Mouse (Mus musculus) stomach, postnatal 0 days (tissue): ENCODE measurements at regions not wholly inside any gene's neighbourhood (a gene's known extent, or its start where the extent isn't known, plus 50 kb on each side); places are given as distances from the start of the nearest gene placed in this dataset.

ENCODE experiments used
- CTCF ChIP-seq: IDR thresholded peaks from 2 replicates; pipeline ENCODE4 v1.5.1; 2016; ENCODE audit warnings: antibody characterized with exemption, low read depth, mild to moderate bottlenecking, moderate library complexity
- EP300 ChIP-seq: optimal IDR thresholded peaks from 2 replicates; pipeline ENCODE3; 2016; ENCODE audit warnings: antibody characterized with exemption

DNA sequence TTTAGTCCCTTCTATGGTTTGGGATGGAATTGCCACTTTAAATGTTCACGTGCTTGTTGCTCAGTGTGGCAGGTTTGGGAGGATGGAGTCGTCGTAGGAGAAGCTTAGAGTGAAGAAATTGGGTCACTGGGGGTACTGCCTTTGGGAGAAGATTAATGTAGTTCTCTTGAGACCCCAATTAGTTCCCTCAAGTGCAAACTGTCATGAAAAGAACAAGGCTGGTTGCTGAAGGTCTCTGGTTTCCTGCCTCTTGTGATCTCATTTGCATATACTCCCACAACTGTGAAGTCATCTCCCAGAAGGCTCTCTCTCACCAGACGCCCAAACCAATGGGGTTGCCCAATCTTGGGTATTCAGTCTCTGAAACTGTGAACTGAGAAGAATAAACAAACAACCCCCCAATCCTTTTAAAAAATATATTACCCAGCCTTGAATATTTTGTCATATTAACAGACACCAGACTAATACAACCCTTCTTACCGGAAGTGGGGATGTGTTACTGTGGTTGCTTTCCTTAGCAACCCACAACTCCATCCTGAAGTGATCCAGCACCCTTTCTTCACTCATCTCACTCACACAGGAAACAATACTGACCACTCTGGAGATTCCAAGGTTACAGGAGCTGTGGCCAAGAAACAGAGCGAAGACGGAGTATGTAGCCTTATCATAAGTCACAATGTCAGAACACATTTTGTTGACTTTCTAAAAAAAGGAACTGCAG, 153.2 kb upstream of the Fndc3a start:
- TF ChIP-seq CTCF (no peak), EP300 (no peak)
